Mouse (Mus musculus) hindbrain, embryonic 14.5 days (tissue): ENCODE results near the gene Fance. TPM values are rescaled to one million over a fixed set of nuclear protein-coding genes. Genes with fewer than 3 reads are reported as not detected.
A peak's percentile ranks its signal among the peaks of the same experiment; 100 is the strongest.

ENCODE experiments used
- ATAC-seq: fragments of 200-750 bp; cut with Nextera tagmentation; 2 replicates; pipeline ENCODE4 v1.8.0; 2017; ENCODE audit warnings: moderate number of reproducible peaks, mild to moderate bottlenecking, moderate TSS enrichment, moderate library complexity; ENCODE audit not compliant: low FRiP score
- DNase-seq: peaks from one replicate; pipeline ENCODE4 v3.0.0-alpha.2; 2015; ENCODE audit warnings: low spot score
- H3K27ac ChIP-seq: fragments of 300-500 bp; sonication (generic); 2 replicates; pipeline ENCODE4 v1.5.1; 2014; ENCODE audit warnings: mild to moderate bottlenecking, moderate library complexity
- H3K27me3 ChIP-seq: fragments of 300-500 bp; sonication (generic); 2 replicates; pipeline ENCODE4 v1.6.1; 2014; ENCODE audit warnings: mild to moderate bottlenecking, low read length, mixed read lengths; ENCODE audit not compliant: control insufficient read depth, insufficient read depth
- H3K36me3 ChIP-seq: fragments of 300-500 bp; sonication (generic); replicated peaks from 2 replicates; pipeline ENCODE4 v1.6.1; 2014; ENCODE audit not compliant: control insufficient read depth, insufficient read depth
- H3K4me1 ChIP-seq: fragments of 300-500 bp; sonication (generic); replicated peaks from 2 replicates; pipeline ENCODE4 v1.6.1; 2014; ENCODE audit warnings: antibody characterized with exemption, low read length, mixed read lengths; ENCODE audit not compliant: control insufficient read depth, insufficient read depth
- H3K4me2 ChIP-seq: fragments of 300-500 bp; sonication (generic); replicated peaks from 2 replicates; pipeline ENCODE4 v1.6.1; 2014; ENCODE audit warnings: mild to moderate bottlenecking, moderate library complexity
- H3K4me3 ChIP-seq: fragments of 300-500 bp; sonication (generic); replicated peaks from 2 replicates; pipeline ENCODE4 v1.5.1; 2014; ENCODE audit warnings: mild to moderate bottlenecking, low read length
- H3K9ac ChIP-seq: fragments of 300-500 bp; sonication (generic); 2 replicates; pipeline ENCODE4 v1.6.1; 2014
- H3K9me3 ChIP-seq: fragments of 300-500 bp; sonication (generic); 2 replicates; pipeline ENCODE4 v1.6.1; 2016; ENCODE audit warnings: low read length; ENCODE audit not compliant: control insufficient read depth
- WGBS: fragments of 180-500 bp; shearing (Covaris S2); extraction: QIAGEN DNeasy Blood & Tissue Kit; methylation state at CpG from one replicate; pipeline ENCODE4 v1.1.7; 2014; 5-methylcytosine and 5-hydroxymethylcytosine counted together
- polyA plus RNA-seq: library from polyadenylated mRNA; unstranded; fragments of >200 nt; fragmentation: Nextera tagmentation; extraction: Ambion mirVana; gene quantifications from 2 replicates; pipeline ENCODE4 v1.2.1, GENCODE M21; 2014

Gene Fance
- polyA plus RNA-seq, 1 experiment from 2014 or later, result 22.0 TPM

DNA sequence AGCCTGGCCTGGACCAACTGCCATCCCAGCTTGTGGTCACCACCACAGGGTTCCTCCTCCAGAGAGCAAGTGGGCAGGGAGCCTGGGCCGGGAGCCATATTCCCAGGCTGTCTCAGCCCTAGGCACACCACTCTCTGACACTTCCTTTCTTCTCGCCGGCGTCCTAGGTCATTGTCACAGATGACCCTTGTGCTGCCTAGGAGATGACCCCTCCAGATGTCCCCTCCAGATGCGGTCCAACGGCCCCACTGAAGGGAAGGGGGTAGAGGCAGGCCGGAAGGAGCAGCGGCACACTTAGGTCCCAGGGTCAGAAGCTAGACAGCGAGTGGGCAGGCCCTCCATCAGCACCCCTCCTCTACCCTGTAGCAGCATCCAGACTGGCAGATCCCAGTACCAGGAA is 13.0 kb upstream of the Fance start:
- no peaks in the 10 kb centered on the region for H3K9me3 ChIP-seq
- 0 out of 2 replicates have a peak, but pooled peaks cover 7% of the 10 kb centered on the region for H3K4me1 ChIP-seq
- no peaks in the 10 kb centered on the region for H3K36me3 ChIP-seq
- no peak overlapping the region for H3K4me2 ChIP-seq
- 18% methylated on average over 9 of the region's 9 CpGs for WGBS
- H3K9ac ChIP-seq, result no peak overlapping the region
- DNase-seq (no peak), ATAC-seq (no peak)
- H3K4me3 ChIP-seq, result no peak overlapping the region
- no peak overlapping the region for H3K27ac ChIP-seq
- H3K27me3 ChIP-seq, result no peaks in the 10 kb centered on the region

DNA sequence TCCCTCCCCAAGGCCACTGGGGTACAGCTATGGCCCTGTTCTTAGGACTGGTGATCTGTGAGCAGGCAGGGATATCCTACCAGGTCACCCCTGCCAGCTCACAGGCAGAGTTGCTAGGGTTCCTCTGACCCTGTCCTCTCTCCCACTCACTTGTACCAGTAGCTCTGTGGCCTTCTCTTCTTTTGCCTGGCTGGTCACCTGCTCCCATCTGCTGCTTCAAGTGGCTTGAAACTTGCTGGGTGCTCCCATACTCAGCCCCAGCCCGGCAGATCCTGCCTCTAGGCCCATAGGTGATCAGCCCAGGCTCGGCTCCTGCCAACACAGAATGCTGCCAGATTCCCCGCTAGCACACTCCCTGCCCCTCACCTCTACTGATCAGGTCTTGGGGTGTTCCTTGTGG is 12.5 kb upstream of the Fance start:
- Histone ChIP-seq H3K9me3 (no peaks in the 10 kb centered on the region), H3K4me3 (no peak overlapping the region), H3K4me1 (0 out of 2 replicates have a peak, but pooled peaks cover 5% of the 10 kb centered on the region), H3K9ac (no peak overlapping the region), H3K4me2 (no peak overlapping the region), H3K36me3 (no peaks in the 10 kb centered on the region), H3K27ac (no peak overlapping the region), H3K27me3 (no peaks in the 10 kb centered on the region)
- DNase-seq, result no peak
- WGBS, result 60% methylated on average over 3 of the region's 3 CpGs
- ATAC-seq, result no peak

GRCm38 (mm10) chr17:28305172-28305571 is 8.1 kb upstream of the Fance start:
- Histone ChIP-seq H3K4me1 (0 out of 2 replicates have a peak, but pooled peaks cover 2% of the 10 kb centered on the region), H3K4me3 (no peak overlapping the region), H3K27me3 (no peaks in the 10 kb centered on the region), H3K9ac (no peak overlapping the region), H3K27ac (no peak overlapping the region), H3K36me3 (no peaks in the 10 kb centered on the region), H3K9me3 (no peaks in the 10 kb centered on the region), H3K4me2 (no peak overlapping the region)
- DNase-seq (no peak), ATAC-seq (no peak)
- WGBS, result 54% methylated on average over 10 of the region's 10 CpGs

DNA sequence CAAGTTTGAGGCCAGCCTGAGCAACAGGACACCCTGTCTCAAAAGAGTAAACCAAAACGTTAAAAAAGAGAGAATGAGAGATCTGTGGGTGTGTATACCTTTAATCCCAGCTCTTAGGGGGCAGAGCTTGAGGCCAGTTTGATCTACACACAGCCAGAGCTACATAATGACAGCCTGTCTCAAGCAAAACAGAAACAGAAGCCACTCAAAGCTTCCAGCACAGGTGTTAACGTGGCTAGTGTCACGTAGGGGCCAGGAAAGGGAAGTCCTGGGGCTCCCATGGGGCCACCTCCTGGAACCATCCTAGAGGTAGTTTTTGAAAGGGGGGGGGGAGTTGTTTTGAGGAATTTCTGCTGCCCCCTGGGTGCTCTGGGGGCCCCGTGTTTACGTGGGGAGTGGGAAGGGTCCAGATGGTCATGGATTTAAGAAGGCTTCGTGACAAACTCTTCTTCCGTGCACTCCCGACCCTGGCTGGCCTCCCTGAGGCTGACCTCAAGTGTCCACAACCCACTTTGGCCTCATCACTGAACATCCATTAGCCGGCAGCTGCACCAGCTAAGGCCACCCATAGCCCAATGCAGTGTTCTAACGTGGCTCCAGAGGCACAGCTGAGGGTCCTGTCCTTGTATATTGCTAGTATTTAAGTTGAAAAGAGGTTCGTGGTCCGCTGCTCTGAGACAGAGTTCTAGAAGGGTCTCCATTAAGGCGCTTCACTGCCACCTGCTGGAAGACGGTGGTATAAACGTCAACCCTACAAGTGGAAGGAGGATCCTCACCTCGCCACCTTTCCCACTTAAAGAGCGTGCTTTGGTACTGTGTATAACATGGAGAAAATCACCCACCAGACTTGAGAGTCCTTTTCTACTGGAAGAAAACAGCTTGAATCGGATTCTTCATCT is 4.8 kb upstream of the Fance start:
- no peaks in the 10 kb centered on the region for H3K9me3 ChIP-seq
- ATAC-seq, result peak; percentile 14; the same call in 1 of the 2 replicates
- H3K27me3 ChIP-seq, result no peaks in the 10 kb centered on the region
- H3K4me3 ChIP-seq, result no peak overlapping the region
- 21% methylated on average over 18 of the region's 18 CpGs for WGBS
- H3K4me1 ChIP-seq, result 0 out of 2 replicates have a peak, but pooled peaks cover 2% of the 10 kb centered on the region
- peak overlapping the region; percentile 17; the same call in 1 of the 2 replicates for H3K4me2 ChIP-seq
- DNase-seq, result peak; percentile 92
- H3K27ac ChIP-seq, result no peak overlapping the region
- H3K9ac ChIP-seq, result no peak overlapping the region
- no peaks in the 10 kb centered on the region for H3K36me3 ChIP-seq

DNA sequence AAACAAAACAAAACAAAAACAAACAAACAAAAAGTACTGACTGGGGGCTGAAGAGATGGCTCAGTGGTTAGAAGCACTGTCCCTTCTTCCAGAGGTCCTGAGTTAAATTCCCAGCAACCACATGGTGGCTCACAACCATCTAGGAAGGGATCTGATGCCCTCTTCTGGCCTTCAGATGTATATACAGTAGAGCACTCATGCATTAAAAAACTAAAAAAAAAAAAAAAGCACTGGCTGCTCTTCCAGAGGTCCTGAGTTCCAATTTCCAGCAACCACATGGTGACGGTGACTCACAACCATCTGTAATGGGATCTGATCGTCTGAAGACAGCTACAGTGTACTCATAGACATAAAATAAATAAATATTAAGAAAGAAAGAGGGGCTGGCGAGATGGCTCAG is 2.5 kb upstream of the Fance start:
- no peak overlapping the region for H3K9ac ChIP-seq
- H3K36me3 ChIP-seq, result 0 out of 2 replicates have a peak, but pooled peaks cover 3% of the 10 kb centered on the region
- ATAC-seq, result no peak
- H3K4me1 ChIP-seq, result peaks cover 8% of the 10 kb centered on the region
- H3K9me3 ChIP-seq, result no peaks in the 10 kb centered on the region
- H3K27me3 ChIP-seq, result no peaks in the 10 kb centered on the region
- 83% methylated on average over 3 of the region's 3 CpGs for WGBS
- H3K27ac ChIP-seq, result no peak overlapping the region
- H3K4me3 ChIP-seq, result no peak overlapping the region
- DNase-seq, result no peak
- no peak overlapping the region for H3K4me2 ChIP-seq

GRCm38 (mm10) chr17:28311366-28312132 is 1.8 kb upstream of the Fance start:
- ATAC-seq (no peak), DNase-seq (no peak)
- Histone ChIP-seq H3K9ac (no peak overlapping the region), H3K9me3 (no peaks in the 10 kb centered on the region), H3K4me3 (no peak overlapping the region), H3K27ac (no peak overlapping the region), H3K27me3 (no peaks in the 10 kb centered on the region), H3K4me2 (no peak overlapping the region), H3K36me3 (peaks cover 10% of the 10 kb centered on the region; the same call in 1 of the 2 replicates), H3K4me1 (peaks cover 12% of the 10 kb centered on the region)
- WGBS, result 74% methylated on average over 5 of the region's 5 CpGs

GRCm38 (mm10) chr17:28312232-28313211 is 797 bp upstream of the Fance start:
- peaks cover 19% of the 10 kb centered on the region for H3K36me3 ChIP-seq
- peak overlapping the region; percentile 72 for H3K4me2 ChIP-seq
- no peaks in the 10 kb centered on the region for H3K9me3 ChIP-seq
- WGBS, result 29% methylated on average over 16 of the region's 17 CpGs
- H3K4me3 ChIP-seq, result peak overlapping the region; percentile 71
- peaks cover 12% of the 10 kb centered on the region for H3K4me1 ChIP-seq
- H3K9ac ChIP-seq, result 0 out of 2 replicates have a peak overlapping the region, but pooled peaks have one; percentile 22
- H3K27me3 ChIP-seq, result no peaks in the 10 kb centered on the region
- DNase-seq (no peak), ATAC-seq (peak; percentile 4; the same call in 1 of the 2 replicates)
- 0 out of 2 replicates have a peak overlapping the region, but pooled peaks have one; percentile 44 for H3K27ac ChIP-seq

DNA sequence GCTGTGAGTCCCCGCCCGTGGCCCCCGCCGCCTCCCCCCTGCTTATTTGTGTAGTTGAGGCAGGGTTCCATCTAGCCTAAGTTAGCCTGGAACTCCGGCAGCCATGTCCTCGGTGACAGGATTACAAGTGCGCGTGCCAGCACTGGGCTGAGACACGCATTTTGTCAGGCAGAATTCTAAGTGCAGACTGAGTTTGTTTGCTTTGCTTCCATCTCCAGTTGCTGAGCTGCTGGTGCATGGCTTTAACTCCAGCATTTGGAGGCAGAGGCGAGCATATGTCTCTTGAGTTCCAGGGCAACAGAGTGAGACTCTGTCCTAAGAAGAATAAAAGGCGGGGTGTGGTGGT is 534 bp downstream of the Fance start:
- Histone ChIP-seq H3K4me2 (peak overlapping the region; percentile 72), H3K9me3 (no peaks in the 10 kb centered on the region), H3K4me3 (peak overlapping the region; percentile 71), H3K27me3 (no peaks in the 10 kb centered on the region), H3K9ac (peak overlapping the region; percentile 79), H3K36me3 (peaks cover 29% of the 10 kb centered on the region), H3K4me1 (peaks cover 12% of the 10 kb centered on the region), H3K27ac (peak overlapping the region; percentile 82)
- WGBS, result 1% methylated on average over 11 of the region's 11 CpGs
- no peak; the same call in 1 of the 2 replicates for ATAC-seq
- peak; percentile 50 for DNase-seq
